ENCODE assay signal across 18 mouse cellular contexts in genomic region chr10:62824474-62824873, GRCm38 (mm10). TPM values are rescaled to one million over a fixed set of nuclear protein-coding genes. Genes with fewer than 3 reads are reported as not detected.
A peak's percentile ranks its signal among the peaks of the same experiment; 100 is the strongest.
DNase-seq lines count a peak whose midpoint lies in the region; ATAC-seq lines count a peak whose summit lies in the region.
"Had no signal": no experiment of that assay in that cellular context is flagged by ENCODE, and none has a peak within 500 bp of the region (broad histone marks: within the 10 kb centered on the region; RNA-seq: fewer than 3 reads in every experiment).

No protein-coding gene starts in this region.

- H3K27me3 ChIP-seq in kidney, embryonic 16.5 days (ENCODE audit: insufficient read depth, low read length), result no peaks in the 10 kb centered on the region
- H3K27me3 ChIP-seq in intestine, embryonic 16.5 days (replicated peaks; ENCODE audit: control insufficient read depth, insufficient read depth, low read length), result no peaks in the 10 kb centered on the region
- H3K27me3 ChIP-seq: embryonic facial prominence, embryonic 12.5 days; heart, embryonic 15.5 days had no signal

- no peak overlapping the region for H3K4me2 ChIP-seq in kidney, embryonic 16.5 days (replicated peaks; ENCODE audit: low read depth, low read length)
- no peak overlapping the region for H3K4me2 ChIP-seq in intestine, embryonic 16.5 days (ENCODE audit: low read depth, low read length)
- H3K4me2 ChIP-seq: embryonic facial prominence, embryonic 12.5 days; heart, embryonic 11.5 days; heart, embryonic 15.5 days had no signal

- no peaks in the 10 kb centered on the region for H3K4me1 ChIP-seq in kidney, embryonic 16.5 days (ENCODE audit: insufficient read depth, low read length)
- H3K4me1 ChIP-seq in intestine, embryonic 16.5 days (ENCODE audit: control insufficient read depth, insufficient read depth, low read length), result no peaks in the 10 kb centered on the region
- H3K4me1 ChIP-seq: embryonic facial prominence, embryonic 12.5 days; heart, embryonic 15.5 days had no signal

- DNase-seq in kidney, adult 18-20 months, result peak; percentile 59
- peak; percentile 31 for DNase-seq in lung, postnatal 10 days
- no peak for DNase-seq in lung, postnatal 25 days (ENCODE audit: low spot score)
- DNase-seq in kidney, postnatal 10 days, result peak; percentile 32
- DNase-seq in heart, adult 18-20 months, result no peak
- DNase-seq: adrenal gland, postnatal 10 days; cerebellum, adult 11-12 months; cerebellum, adult 9-10 months; cerebellum, postnatal 25 days; gastrocnemius, postnatal 10 days; heart, adult 2 months; heart, postnatal 14 days had no signal

- no peak overlapping the region for H3K9ac ChIP-seq in kidney, embryonic 16.5 days (replicated peaks; ENCODE audit: low read length)
- H3K9ac ChIP-seq in intestine, embryonic 16.5 days (ENCODE audit: low read depth, low read length), result no peak overlapping the region
- H3K9ac ChIP-seq: embryonic facial prominence, embryonic 12.5 days; heart, embryonic 15.5 days had no signal

- H3K9me3 ChIP-seq in kidney, embryonic 16.5 days (ENCODE audit: low read length), result no peaks in the 10 kb centered on the region
- no peaks in the 10 kb centered on the region for H3K9me3 ChIP-seq in intestine, embryonic 16.5 days (ENCODE audit: control insufficient read depth, low read length)
- H3K9me3 ChIP-seq: embryonic facial prominence, embryonic 12.5 days; heart, embryonic 15.5 days had no signal

- H3K27ac ChIP-seq in kidney, embryonic 16.5 days (ENCODE audit: low read length), result no peak overlapping the region
- no peak overlapping the region for H3K27ac ChIP-seq in intestine, embryonic 16.5 days (ENCODE audit: low read length)
- H3K27ac ChIP-seq: embryonic facial prominence, embryonic 12.5 days; heart, adult 2 months; heart, embryonic 15.5 days had no signal

- peaks cover 17% of the 10 kb centered on the region for H3K36me3 ChIP-seq in kidney, embryonic 16.5 days (ENCODE audit: insufficient read depth, low read length)
- peaks cover 6% of the 10 kb centered on the region; the same call in 1 of the 2 replicates for H3K36me3 ChIP-seq in intestine, embryonic 16.5 days (ENCODE audit: control insufficient read depth, insufficient read depth, low read length)

- ATAC-seq in kidney, embryonic 16.5 days (ENCODE audit: low FRiP score, low TSS enrichment), result no peak
- no peak for ATAC-seq in intestine, embryonic 16.5 days
- ATAC-seq: forebrain, embryonic 16.5 days had no signal

- H3K4me3 ChIP-seq in kidney, embryonic 16.5 days (ENCODE audit: low read length), result no peak overlapping the region
- no peak overlapping the region for H3K4me3 ChIP-seq in intestine, embryonic 16.5 days (ENCODE audit: low read length)
- H3K4me3 ChIP-seq: embryonic facial prominence, embryonic 12.5 days; heart, adult 2 months; heart, embryonic 15.5 days had no signal

- 86% methylated on average over 8 of the region's 8 CpGs for WGBS in kidney, embryonic 16.5 days
- WGBS in intestine, embryonic 16.5 days, result 79% methylated on average over 8 of the region's 8 CpGs

RNA-seq across cellular contexts. Expression of gene Ccar1, which starts 32.4 kb away (rescaled TPM):
- polyA plus RNA-seq in kidney, embryonic 16.5 days (2015; fragmentation: Nextera tagmentation; extraction: Ambion mirVana), result 148 and 149 TPM in 2 replicates
- 10 to 100 TPM; 36.3 to 41.5 TPM for total RNA-seq in heart, adult 18-20 months (2021)
- 101 and 103 TPM in 2 replicates for polyA plus RNA-seq in intestine, embryonic 16.5 days (2015; fragmentation: Nextera tagmentation; extraction: Ambion mirVana)

Comparison
In these comparisons a context has a peak if more than half of its experiments do, and no peak if none do; other contexts are left out.
1. DNase-seq: peak in kidney, adult 18-20 months (single experiment), lung, postnatal 10 days (single experiment) and kidney, postnatal 10 days (single experiment); none in lung, postnatal 25 days (single experiment) and heart, adult 18-20 months (0 of 2).